Mouse (Mus musculus): ENCODE results near the gene Asic2.

Asic2 gene

DNA sequence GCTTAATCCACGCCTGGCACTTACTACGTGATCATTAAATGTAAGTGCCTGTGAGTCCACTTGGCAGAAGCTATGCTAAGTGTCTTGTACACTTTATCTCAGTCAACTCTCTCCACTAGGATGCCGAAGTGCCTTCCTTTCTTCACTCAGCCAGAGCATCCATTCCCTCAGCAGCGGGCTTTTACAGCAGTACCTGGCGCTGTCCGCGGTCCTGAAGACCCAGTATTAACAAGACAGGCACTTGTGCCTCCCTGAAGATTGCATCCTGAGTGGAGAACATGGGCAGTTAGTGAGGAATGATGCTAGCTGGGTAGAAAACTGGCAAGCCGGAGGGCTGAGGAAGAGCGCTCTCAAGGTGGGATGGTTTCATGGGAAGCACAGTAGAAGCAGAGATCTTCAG, 852.6 kb downstream of the Asic2 start:
- in situ Hi-C loops (cut with MboI, MseI): loop anchor here in 1 of 2 experiments (10.0 kb wide), 1 partner anchor 1249 kb away; no protein-coding TSS in a partner anchor

DNA sequence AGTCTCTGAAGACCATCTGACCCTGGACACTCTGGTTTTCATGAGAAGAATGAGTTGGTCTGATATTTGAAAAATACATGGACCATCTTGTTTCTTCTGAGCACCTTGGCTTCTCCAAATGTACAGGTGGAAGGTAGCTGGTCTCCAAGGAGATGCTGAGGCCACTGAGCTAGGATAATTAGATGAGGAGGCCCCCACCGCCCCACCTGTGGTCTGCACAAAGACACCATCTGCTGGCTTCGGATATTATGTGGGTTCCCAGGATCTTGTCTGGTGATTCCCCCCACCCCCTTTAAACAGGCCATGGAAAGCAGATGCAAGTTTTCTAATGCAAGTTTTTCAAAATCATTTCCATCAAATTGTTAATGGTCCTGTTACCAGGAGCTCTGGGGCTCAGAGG, 856.6 kb downstream of the Asic2 start:
- in situ Hi-C loops (cut with MboI, MseI): loop anchor here in 1 of 2 experiments (10.0 kb wide), 1 partner anchor 1253 kb away; no protein-coding TSS in a partner anchor

DNA sequence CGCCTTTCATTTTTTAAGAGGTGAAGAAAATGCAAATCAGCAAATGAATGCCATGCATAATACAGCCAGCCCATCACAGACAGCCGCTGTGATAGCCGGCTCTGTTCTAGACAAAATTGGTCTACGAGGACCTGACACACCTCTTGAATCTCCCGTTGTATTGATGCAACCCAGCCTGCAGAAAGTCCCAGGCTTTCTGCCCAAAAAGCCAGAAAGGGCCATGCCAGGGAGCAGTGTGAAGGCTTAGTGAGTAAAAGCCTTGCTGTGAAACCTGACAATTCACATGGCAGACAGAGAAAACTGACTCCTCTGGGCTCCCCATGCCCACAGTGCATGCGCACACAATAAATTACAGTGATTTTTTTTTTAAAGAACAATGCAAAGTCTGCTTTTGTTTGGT, 858.2 kb downstream of the Asic2 start:
- in situ Hi-C loops (cut with MboI, MseI): loop anchor here in 1 of 2 experiments (10.0 kb wide), 1 partner anchor 1255 kb away; no protein-coding TSS in a partner anchor

DNA sequence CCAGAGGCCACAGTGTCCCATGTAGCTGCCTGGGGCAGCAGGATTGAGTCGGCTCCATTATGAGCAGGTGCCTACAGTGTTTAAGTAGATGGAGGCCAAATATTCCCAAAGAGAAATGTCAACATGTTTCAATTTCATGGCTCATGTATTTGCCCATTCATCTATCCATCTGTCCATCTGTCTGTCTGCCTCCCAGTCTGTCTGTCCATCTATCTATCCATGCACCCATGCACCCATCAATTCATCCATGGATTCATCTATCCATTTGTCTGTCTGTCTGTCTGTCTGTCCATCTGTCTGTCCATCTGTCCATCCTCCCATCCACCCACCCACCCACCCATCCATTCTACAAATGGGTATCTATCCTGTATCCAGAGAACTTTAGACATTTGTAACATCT, 861.3 kb downstream of the Asic2 start:
- in situ Hi-C loops (cut with MboI, MseI): no loop called here

DNA sequence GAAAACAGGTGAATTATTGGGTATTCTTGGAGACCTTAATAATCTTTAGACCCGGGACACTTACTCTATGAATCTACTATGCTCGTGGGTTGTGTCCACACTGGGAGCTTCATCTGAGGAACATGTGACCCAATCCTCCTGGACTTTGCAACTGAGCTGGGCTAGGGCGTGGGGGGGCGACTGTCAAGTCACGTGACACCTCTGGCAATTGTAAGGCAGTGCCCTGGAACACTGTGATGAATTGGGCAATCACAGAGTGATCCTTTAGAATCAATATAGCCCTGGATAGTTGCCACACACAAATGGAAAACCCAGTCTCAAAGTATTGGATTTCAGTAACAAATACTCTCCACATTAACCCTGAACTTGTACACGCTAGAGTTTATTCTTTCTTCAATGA, 867.4 kb downstream of the Asic2 start:
- in situ Hi-C loops (cut with MboI, MseI): no loop called here

DNA sequence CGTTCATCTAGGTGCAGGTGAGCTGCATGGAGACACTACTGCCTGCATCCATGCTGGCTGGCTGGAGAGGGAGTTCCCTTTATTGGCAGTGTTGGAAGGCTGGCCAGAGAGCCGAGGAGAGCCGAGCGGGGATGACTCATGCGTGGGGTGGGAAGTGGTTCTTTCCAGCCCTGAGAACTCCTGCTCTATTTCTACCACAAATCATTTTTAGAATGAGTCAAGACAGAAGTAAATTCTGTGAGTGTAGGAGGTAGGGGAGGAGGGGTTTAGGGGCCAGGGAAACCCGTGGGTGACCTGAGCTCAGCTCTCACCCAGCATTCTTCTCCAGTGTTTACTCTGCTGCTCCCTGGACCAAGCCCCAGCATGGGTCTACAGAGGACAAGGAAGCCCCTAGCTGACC, 872.2 kb downstream of the Asic2 start:
- in situ Hi-C loops (cut with MboI, MseI): no loop called here

DNA sequence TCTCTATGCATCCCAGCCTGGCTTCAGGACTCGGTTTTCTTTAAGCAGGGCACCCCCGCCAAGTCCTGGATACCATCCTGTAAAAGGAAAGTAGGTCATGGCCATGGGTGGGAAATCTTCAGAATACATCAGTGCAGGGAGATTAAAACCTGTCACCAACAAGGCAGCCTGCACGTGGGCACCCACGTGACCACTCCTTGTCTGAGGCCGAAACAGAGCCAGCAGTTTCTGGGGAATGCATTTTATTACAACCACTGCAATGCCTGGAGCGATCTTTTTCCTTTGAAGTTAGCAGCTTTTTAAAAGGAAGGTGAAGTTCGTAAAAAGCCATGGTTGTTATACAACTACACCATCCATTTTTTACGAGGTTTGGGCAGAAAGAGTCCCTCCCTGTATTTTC, 873.7 kb downstream of the Asic2 start:
- in situ Hi-C loops (cut with MboI, MseI): no loop called here

DNA sequence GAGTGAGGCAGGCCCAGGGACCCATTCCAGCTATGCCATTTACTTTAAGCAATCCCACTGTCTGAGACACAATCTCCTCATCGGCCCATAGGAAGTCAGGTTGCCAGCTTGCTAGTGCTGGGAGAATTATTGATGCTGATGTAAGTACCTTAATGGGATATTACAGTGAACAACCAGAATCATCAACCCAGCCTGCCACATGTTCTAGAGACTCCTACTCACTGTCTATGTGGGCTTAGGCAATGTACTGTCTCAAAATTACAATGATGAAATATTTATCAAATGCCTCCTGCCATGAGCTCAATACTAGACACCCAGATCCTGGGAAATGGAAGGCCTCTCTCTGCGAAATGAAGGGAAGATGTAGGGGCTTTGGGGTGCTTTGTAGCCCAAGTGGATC, 876.1 kb downstream of the Asic2 start:
- in situ Hi-C loops (cut with MboI, MseI): no loop called here

DNA sequence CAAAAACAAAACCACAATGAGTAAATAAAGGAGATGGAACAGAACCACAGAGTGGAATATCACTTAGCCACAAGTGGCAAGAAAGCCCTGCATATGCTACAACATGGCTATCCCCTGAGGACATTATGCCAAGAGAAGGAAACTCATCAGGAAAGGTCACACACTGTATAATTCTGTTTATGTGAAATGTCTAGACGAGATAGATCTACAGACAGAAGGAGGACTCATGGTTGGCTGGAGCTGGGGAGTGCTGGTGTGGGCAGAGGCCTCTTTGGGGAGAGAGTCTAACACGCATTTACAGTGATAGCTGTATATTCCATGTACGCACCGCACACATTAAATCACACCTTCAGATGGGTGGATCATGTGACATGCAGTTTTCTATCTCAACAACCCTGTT, 884.4 kb downstream of the Asic2 start:
- in situ Hi-C loops (cut with MboI, MseI): no loop called here

DNA sequence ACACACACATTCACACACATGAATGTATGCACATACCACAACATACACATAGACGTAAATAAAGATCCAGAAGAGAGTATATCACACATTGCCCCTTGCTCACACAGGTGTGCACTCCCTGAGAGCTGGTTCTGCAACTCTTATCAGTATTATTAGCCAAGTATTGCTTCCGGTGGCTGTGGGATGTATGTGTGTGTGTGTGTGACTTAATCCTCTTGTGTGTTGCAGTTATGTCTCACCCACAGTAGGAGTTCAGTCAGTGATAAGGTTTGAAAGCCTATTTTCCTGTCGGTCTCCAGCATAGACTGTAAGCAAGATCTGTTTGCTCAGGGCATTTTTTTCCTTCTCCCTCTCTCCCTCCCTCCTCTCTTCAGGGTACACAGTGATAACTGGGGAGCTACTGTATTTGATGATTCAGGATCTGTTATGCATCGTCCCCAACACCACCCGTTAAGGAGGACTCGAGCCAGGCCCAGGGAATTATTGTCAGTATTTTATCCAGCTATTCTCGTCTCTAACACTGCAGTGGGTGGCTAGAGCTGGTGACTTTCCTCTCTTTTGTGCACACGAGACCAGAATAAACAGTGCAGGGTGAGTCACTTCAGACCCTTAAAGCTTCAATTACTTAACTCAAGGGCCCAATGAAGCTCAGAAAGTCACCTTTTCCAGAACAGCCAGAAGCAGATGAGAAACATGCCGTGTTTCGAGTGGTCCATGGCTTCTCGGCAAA, 888.0 kb downstream of the Asic2 start:
- in situ Hi-C loops (cut with MboI, MseI): no loop called here

DNA sequence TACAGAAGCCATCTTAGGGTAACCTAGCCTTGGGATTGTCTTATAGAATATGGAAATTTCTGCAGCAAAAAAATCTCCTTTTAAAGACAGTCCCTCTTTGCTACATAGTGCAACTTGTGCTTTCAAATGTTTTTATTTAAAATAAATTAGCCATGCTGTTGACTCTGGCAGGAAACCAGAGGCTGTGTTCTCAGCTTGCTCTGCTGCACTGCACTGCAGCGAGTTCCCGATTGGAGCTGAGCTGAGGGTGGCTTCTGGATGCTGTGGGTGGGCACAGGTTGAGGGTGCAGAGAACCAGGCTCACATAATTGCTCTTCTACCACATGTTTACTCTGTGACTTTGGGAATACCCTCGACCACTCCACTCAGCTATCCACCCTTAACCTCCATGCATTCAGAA, 889.0 kb downstream of the Asic2 start:
- in situ Hi-C loops (cut with MboI, MseI): no loop called here

DNA sequence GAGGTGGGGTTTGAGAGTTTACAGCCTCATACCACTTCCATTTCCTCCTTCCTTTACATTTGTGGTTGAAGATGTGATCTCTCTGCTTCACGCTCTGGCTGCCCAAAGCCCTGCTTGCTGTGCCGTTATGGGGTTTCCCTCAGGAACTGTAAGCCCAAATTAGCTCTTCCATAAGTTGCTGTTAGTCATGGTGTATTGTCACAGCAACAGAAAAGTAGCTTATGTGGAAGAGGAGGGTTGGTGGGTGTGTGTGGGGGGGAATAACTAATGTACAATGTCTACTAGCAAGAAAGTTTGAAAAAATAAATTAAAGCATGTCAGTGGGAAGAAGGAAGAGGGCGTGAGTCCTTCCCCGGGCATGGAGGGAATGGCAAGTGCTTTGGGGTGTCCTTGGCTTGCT, 896.4 kb downstream of the Asic2 start:
- in situ Hi-C loops (cut with MboI, MseI): no loop called here

DNA sequence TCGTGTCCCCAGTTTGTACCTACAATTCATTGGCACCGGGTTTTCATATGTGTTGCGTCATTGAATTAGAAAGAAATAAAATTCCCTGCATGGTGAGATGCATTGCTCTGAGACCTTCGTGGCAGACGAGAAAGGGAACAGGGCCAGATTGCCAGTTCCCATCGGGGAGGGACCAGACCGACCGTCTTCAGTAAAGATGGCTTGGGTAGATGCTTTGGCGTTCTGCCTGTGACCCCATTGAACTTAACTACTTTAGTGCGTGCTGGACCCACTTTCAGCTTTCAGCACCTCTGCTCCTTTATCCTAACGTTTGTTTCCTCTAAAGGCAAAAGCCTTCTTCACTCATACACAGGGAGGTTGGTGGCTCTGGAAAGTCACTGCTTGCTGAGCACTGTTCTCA, 902.9 kb downstream of the Asic2 start:
- in situ Hi-C loops (cut with MboI, MseI): no loop called here

DNA sequence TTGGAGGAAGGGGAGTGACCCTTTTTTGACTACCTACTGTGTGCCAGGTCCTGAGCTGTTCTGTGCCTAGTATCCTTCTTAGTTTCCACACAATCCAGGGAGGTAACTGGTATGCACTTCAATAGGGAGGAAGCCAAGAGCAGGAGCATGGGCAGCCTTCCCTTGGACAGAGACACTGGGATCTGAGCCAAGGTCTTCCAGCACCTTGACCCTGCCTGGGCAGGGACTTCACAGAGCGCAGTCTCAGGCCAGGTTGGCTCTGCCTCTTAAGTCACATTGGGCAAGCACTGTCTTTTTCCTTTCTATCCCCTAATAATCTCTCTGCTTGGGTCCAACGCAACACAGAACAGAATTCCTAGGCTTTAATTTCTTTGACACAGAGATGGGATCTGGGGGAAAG, 904.3 kb downstream of the Asic2 start:
- in situ Hi-C loops (cut with MboI, MseI): no loop called here

DNA sequence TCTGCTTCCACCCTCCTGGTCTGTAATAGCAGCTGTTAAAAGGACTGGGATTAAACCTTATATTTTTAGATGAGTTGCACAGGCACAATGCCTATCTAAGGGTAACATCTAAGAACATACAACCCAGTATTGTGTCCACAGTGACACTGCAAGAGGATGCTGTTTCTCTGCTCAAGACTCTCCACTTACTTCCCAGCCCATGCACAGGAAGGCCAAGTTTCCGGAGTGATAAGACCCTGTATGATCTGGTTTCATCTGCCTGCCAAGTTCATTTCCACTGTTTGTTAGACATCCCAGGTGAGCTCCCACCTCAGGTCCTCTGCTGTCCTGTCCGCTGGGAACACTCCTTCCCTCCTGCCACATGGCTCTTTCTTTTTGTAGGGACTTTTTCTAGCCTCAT, 908.2 kb downstream of the Asic2 start:
- in situ Hi-C loops (cut with MboI, MseI): no loop called here

DNA sequence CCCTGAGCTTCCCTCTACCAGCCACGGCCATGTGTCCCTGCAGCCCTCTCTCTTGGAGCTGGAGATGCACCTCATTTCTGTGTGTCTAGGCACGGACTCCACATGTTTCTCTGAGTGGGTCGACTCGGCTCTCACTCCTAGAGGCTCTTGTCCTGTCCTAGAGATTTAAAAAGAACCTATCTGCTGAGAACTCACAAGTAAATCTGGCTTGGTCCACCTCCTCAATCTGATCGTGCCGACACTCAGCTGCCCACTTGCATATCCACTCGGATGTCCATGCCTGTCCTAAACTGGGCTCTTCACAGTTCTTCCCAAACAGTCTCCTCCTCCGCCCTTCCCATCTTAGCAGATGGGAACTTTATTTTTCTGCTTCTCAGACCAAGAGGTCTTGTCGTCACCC, 908.7 kb downstream of the Asic2 start:
- in situ Hi-C loops (cut with MboI, MseI): no loop called here

DNA sequence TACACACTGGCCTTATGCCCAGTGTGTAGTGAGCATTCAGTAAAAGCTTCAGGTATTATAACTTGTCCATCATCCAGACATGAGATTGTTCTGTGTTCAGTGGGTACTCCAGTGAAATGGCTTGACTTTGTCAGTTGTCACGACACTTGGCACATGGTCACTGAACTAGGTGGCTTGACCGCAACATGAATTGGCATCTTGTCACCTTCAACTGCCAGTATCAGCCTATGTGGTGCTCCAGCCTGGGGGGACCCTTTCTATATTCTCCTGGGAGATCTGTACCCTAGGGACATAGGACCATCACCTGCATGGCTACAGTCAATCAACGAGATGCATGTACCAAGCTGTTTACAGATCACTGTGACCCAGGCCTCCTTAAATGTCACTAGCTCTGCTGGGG, 910.8 kb downstream of the Asic2 start:
- in situ Hi-C loops (cut with MboI, MseI): no loop called here

DNA sequence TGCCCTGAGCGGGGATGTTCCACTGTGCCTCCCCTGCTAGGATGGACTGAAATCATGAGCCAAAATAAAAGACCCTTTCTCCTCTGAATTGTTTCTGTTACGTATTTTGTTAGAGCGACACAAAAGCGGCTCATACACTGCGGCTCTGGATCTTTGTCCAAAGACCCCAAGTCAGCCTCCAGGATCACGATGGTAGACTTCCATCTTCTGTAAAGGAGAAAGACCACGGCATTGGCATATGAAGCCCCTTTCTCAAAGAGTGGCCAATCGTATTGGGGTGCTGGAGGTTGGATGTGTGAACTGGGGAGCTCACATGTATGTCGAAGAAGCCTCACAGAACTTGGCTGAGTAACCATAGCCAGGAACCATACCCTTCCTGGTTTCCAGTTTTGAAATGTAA, 911.5 kb downstream of the Asic2 start:
- in situ Hi-C loops (cut with MboI, MseI): no loop called here

DNA sequence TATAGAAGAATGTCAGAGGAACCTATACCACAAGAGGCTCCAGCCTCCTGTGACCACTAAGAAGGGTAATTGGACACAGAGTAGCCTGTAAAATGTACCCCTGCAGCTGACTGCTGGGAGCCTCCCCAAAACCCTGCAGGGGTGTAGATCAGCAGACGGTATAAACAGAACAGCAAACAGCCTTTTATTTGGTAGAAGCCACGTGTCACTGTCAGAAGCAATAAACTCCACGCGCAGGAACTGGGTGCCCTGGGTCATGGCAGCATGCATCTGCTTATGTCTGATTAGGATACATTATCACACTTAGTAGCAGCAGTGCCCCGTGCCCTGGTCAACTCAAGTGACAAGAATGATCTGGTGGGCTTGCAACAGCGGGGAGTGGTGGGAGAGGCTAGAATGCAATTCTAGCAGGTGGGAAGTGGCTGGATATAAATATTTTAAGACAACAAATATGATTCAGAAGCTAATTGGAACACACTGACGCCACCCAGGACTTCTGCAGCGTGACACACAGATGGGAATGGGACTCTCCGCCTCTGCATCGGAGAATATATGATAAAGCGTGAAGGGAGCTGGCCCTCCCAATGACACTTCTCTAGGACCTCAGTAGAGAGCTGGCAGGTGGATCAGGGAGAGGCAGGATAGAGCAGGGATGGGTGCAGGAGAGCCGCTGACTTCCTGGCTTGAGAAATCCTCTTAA, 912.7 kb downstream of the Asic2 start:
- in situ Hi-C loops (cut with MboI, MseI): no loop called here

DNA sequence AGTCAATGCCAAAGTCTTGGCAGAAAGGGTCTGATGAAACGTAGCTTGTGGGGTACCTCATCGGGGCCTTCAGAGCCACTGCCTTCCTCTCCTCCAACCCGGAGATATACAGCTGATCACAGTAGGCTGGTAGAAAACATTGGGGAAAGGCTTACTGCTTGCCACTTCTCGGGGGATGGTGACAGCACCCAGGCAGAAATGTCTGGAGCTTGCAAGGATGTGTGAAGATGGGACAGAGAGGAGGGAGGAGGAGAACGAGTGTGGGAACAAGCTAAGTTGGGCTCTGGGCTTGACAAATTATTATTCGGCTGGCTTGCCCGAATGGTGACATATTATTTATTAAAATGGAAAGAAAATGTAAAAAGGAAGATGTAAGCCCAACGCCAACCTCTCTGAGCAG, 914.4 kb downstream of the Asic2 start:
- in situ Hi-C loops (cut with MboI, MseI): no loop called here

DNA sequence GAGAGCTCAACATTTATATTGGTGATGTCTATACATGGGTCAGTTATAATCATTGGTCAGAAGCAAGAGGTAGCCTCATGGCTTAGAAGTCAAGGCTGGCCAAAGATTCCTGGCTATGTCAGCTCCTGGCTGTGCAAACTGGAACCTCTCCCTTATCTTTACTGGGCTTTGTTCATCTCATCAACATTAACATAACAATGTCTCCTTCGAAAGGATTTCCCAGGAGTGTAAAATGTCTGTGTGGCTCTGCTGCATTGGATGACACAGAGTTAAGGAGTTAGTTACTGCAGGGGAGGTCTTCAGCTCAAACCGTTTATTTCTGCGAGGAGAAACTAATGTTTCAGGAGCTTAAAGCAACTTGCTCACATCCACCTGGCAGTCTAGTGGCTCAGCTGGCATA, 926.6 kb downstream of the Asic2 start:
- in situ Hi-C loops (cut with MboI, MseI): no loop called here

DNA sequence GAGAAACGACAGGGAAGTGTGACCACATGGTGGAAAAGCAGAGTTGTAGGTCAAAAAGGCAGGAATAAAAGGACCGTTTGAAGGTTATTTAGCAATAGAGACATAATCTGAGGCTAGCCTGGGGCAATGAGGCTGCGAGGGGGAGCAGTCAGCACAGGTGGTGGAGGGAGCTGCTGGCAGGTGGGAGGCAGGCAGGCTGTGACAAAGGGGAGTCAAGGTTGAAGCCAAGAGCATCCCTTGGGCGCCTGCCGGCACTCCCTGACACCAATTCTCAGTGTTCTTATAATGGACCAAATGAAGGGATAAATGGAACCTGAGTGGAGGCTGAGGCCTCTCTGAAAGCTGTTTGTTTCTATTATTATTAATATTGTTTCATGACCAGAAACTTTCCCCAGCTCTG, 928.3 kb downstream of the Asic2 start:
- in situ Hi-C loops (cut with MboI, MseI): no loop called here

DNA sequence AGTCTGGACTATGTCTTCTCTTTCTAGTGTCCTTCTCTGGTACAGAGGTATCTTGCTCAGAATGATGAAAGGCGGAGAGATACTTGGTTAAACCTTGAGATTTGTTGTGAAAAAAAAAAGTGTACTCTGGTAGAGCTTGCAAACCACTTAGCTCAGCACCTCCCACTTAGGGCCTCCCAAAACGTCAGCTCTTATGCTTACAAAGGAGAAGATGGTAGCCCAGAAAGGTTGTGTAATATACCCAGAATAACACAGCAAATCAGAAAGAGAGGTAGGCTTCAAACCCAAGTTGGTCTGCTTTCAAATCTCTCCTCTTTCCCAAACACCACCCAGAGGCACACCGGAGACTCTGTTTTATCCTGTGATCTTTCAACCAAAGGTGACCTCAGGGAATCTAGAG, 936.1 kb downstream of the Asic2 start:
- in situ Hi-C loops (cut with MboI, MseI): no loop called here

Measured in T-helper 17 cell (primary cell).